Mouse (Mus musculus) G1E (cell line): ENCODE data around the gene Slc1a1.

Experiments
- CTCF ChIP-seq: IDR thresholded peaks from 2 replicates; pipeline ENCODE4 v1.5.1; 2012; ENCODE audit warnings: low read depth, low read length, inconsistent platforms, mixed read lengths
- GATA1 ChIP-seq: IDR thresholded peaks from 2 replicates; pipeline ENCODE4 v1.6.1; 2012; ENCODE audit warnings: borderline replicate concordance, low read length, inconsistent platforms, mixed read lengths
- GATA2 ChIP-seq: IDR thresholded peaks from 2 replicates; pipeline ENCODE4 v1.6.1; 2012; ENCODE audit warnings: low read depth, low read length, inconsistent platforms, borderline replicate concordance
- TAL1 ChIP-seq: conservative IDR thresholded peaks from 2 replicates; pipeline ENCODE4 v1.6.1; 2012; ENCODE audit warnings: low read depth, low read length, inconsistent platforms, mixed read lengths

GRCm38 (mm10) chr19:28827697-28828328 lies 7.0 kb upstream of the Slc1a1 start:
- no peak for TF ChIP-seq GATA1
- TF ChIP-seq CTCF: no peak
- TF ChIP-seq GATA2: no peak
- TF ChIP-seq TAL1: no peak
